Mouse (Mus musculus): ENCODE measurements at regions not wholly inside any gene's neighbourhood (a gene's known extent, or its start where the extent isn't known, plus 50 kb on each side); places are given as distances from the start of the nearest gene placed in this dataset.
"Not testable (repeated sequence)": the region's sequence is repeated elsewhere in the genome, so short reads cannot be mapped to it uniquely, and the experiment has no call there.

GRCm38 (mm10) chr14:13055198-13055597 is 229.4 kb upstream of the Synpr start:
- DNase-seq = no peak

GRCm38 (mm10) chr14:13042536-13042935 is 219.7 kb upstream of the Cadps start:
- DNase-seq = not testable (repeated sequence)

GRCm38 (mm10) chr14:13041741-13042140 is 218.9 kb upstream of the Cadps start:
- DNase-seq = no peak

- DNase-seq = no peak
These were observed 217.3 kb upstream of the Cadps start for GRCm38 (mm10) chr14:13040176-13040575.

GRCm38 (mm10) chr14:13037426-13037825 is 214.5 kb upstream of the Cadps start:
- DNase-seq = no peak

DNA sequence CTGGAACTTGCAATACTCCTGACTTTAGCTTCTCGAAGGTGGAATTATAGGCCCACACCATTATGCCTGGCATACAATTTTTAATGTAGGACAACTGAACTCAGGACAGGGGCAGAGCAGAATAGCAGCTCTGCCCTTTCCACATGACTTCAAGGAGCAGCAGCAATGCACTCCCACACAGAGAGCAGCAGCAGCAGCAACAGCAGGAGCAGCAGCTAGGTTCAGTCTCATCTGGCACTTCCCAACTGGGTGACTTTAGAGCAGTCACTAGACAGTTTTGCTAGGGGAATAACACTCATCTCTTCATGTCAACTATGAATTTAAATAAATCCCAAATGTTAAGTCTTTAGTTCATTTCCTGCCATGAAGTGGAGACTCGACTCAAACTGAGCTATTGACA is 206.9 kb upstream of the Cadps start:
- DNase-seq = no peak

GRCm38 (mm10) chr14:13022744-13023143 is 199.9 kb upstream of the Cadps start:
- no peak for DNase-seq

- no peak for DNase-seq
These were observed 188.2 kb upstream of the Cadps start for GRCm38 (mm10) chr14:13011099-13011498.

GRCm38 (mm10) chr14:13000997-13001699 is 178.3 kb upstream of the Cadps start:
- peak in 1 of 2 experiments; percentile 33 for DNase-seq

DNA sequence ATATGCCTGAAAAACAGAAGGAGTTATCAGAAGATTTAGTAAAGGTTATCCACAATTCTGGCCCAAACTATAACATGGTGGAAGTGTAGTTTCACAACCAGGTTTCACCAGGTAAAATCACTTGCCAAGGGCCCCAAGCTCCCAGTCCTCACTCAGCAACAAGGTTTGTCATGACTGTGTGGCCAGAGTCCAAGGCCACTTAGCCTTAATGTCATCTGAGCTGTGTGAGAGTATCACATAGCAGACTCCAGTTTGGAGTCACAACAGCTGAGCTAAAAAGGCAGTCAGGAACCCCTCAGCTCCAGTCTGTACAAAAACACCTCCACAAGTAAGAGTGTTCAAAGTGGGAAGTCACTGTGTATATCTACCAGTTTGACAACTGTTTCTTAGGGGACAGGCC is 156.5 kb upstream of the Cadps start:
- no peak for DNase-seq

- no peak for DNase-seq
These were observed 143.6 kb upstream of the Cadps start for GRCm38 (mm10) chr14:12966441-12966840.

DNA sequence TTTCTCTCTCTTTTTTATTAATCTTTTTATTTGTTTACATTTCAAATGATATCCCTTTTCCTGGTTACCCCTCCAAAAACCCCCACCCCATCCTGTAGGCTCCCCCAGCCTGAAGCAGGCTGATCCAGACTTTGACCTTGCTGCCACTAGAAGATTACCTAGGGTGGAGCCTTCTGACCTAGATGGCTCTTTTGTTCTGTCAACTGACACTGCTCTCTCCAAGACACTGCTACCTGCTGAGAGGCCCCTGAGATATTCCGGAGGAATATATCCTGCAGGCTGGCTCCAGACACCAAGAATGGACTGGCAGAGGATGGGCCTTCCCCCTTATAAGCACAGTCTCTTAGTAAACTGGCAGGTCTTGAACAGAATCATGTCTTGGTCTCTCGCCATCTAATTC is 135.0 kb upstream of the Cadps start:
- DNase-seq = not testable (repeated sequence)

DNA sequence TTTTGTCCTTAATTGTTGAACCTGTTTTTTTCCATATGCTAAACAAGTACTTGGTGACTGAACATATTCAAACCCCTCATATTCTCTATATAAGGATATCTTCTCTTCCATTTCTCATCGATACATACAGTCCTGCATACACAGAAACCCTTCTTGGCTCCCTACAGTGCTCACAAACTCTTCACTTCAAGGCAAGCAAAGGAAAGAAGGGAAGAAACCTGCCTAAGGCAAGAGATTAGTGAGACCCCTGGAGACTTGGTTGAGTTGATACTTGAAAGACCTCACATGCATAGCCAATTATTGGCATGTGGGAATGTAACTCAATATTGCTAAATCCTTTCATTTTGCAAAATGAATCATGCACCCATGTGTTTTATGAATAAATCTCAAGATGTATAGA is 128.0 kb upstream of the Cadps start:
- no peak for DNase-seq

DNA sequence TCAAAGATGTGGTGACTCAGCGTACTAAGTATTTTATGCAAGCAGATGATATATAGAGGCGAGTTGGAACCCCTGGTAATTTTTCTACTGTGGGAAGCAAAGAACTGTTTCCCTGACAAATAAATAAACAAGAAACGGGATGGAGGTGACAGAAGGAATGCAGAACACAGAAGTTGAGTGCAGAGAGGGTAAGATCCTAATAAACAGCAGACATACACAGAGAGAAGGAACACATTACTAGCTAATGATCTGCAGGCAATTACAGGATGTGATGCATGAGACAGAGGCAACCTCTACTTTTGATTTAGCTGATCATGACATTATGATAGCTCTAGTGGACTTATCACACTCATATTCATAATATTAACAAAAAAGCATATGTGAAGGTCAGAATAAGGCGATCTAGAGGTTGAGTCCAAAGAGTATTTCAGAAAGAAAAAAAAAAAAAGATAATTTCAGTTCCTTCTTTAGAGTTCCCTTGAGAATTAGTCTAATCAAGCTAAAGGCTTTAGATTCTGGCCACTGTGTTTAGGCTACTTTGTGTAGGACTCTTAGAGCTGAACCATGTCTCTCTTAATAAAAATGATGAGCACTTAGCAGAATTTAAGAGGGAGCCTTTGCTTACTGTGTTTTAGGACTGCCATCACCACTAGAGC is 115.9 kb upstream of the Cadps start:
- no peak for DNase-seq

- no peak for DNase-seq
These were observed 113.5 kb upstream of the Cadps start for GRCm38 (mm10) chr14:12936343-12936742.

GRCm38 (mm10) chr14:12931668-12932384 is 108.9 kb upstream of the Cadps start:
- no peak for DNase-seq

- no peak for DNase-seq
These were observed 100.7 kb upstream of the Cadps start for GRCm38 (mm10) chr14:12923617-12924016.

- no peak for DNase-seq
These were observed 92.6 kb upstream of the Cadps start for GRCm38 (mm10) chr14:12915431-12915830.

DNA sequence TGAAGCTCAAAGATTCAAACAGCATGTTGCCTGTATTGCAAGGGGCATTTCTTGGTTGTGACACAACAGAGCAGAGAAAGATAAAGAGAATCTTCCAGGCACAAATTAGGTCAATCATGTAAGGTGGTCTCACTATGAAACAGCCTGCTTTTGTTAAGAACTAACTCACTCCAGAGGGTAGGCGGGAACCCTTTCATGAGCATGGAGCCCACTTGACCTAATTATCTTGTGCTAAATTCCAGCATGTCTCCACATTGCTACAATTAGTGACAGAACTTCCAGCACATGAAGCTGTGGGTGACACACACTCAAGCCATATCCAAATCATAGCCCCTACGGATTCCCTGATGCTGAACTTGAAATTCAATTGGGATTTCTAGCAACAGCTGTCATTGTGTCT is 91.1 kb upstream of the Cadps start:
- no peak for DNase-seq

GRCm38 (mm10) chr14:12913421-12913820 is 90.5 kb upstream of the Cadps start:
- DNase-seq = no peak

DNA sequence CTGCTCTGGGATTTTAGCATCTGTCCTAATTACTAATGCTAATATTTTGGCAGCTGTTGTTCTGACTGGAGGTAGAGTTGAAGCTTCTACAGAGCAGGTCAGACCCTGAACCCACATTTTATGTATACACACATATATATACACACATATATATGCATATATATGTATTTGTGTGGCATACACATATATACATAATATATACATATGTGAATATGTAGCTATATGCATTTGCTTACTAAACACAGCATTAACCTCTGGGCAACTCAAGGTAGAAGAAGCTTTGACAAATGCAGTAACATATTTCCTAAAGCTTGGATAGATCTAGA is 54.4 kb upstream of the Cadps start:
- no peak for DNase-seq

DNA sequence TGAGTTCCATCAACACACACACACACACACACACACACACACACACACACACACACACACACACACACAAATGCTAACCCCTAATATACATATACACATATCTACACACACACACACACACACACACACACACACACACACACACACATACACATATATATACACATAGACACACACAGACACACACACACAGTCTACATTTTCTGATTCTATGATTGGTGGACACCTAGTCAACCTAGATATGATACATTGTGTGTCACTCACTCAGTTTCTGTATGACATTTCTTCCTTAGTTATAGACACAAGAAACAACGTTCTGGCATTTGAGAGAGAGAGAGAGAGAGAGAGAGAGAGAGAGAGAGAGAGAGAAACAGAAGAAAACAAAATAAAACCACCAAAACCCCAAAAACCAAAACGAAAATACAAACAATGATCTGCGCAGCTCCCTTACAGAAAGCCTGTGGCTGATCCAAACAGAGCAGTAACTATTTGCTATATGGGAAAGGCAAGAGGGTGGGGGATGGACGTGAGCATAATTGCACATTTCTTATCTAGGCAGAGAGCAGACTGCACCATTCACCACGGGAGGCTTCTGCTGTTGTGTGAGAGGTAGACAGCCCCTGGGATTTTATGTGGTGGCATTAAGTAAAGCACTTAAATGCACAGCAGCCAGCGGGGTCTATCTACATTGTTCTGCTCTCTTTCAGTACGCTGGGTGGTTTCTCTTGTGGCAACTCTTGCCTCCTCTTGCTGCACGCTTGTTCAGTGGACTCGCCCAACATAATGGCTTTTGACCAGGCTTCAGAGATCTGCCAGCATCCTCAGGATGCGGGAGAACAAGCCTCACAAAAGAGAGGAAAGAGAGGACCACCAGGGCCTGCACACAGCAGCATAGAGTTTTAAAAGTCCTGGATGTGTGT is 53.8 kb upstream of the Cadps start:
- DNase-seq = no peak

Measured in lung, postnatal 4 days (tissue).